Comparison of ENCODE assay signal across 7 mouse cellular contexts in genomic region chr1:178337551-178338317, GRCm38 (mm10). TPM values are rescaled to one million over a fixed set of nuclear protein-coding genes. Genes with fewer than 3 reads are reported as not detected.
DNase-seq lines count a peak whose midpoint lies in the region; ATAC-seq lines count a peak whose summit lies in the region.

TSS of gene Hnrnpu (minus strand) at chr1:178337797.

- under 1% methylated on average over 71 of the region's 73 CpGs for WGBS in intestine, embryonic 15.5 days
- under 1% methylated on average over 72 of the region's 73 CpGs for WGBS in midbrain, embryonic 10.5 days

- H3K4me1 ChIP-seq in intestine, embryonic 15.5 days (replicated peaks) = 0 out of 2 replicates have a peak, but pooled peaks cover 5% of the 10 kb centered on the region
- peaks cover 34% of the 10 kb centered on the region for H3K4me1 ChIP-seq in midbrain, embryonic 10.5 days

- peak; percentile 97 to 99 for DNase-seq in adrenal gland, adult (ENCODE audit: inconsistent age in 2 of 2, low spot score in 1 of 2)
- peak; percentile 97 for DNase-seq in embryo, embryonic 10.5 days (ENCODE audit: low spot score)
- DNase-seq in gastrocnemius, postnatal 25 days = peak; percentile 97
- DNase-seq in left cerebral cortex, postnatal 25 days (ENCODE audit: low spot score in 2 of 2) = peak; percentile 97 to 98
- DNase-seq in midbrain, embryonic 10.5 days (ENCODE audit: low spot score) = peak; percentile 94
- peak; percentile 97 for DNase-seq in right cerebral cortex, postnatal 4 days

- ATAC-seq in intestine, embryonic 15.5 days = peak; percentile 90

- peak within 1 kb of the TSS; percentile 100 for H3K9ac ChIP-seq in intestine, embryonic 15.5 days

- H3K27ac ChIP-seq in intestine, embryonic 15.5 days = peak within 1 kb of the TSS; percentile 100
- H3K27ac ChIP-seq in midbrain, embryonic 10.5 days (replicated peaks) = peak within 1 kb of the TSS; percentile 100

- 0 out of 2 replicates have a peak, but pooled peaks cover 3% of the 10 kb centered on the region for H3K36me3 ChIP-seq in intestine, embryonic 15.5 days
- H3K36me3 ChIP-seq in midbrain, embryonic 10.5 days = peaks cover 33% of the 10 kb centered on the region

- no peaks in the 10 kb centered on the region for H3K9me3 ChIP-seq in intestine, embryonic 15.5 days
- no peaks in the 10 kb centered on the region for H3K9me3 ChIP-seq in midbrain, embryonic 10.5 days (replicated peaks)

- H3K27me3 ChIP-seq in intestine, embryonic 15.5 days (replicated peaks) = no peaks in the 10 kb centered on the region
- no peaks in the 10 kb centered on the region for H3K27me3 ChIP-seq in midbrain, embryonic 10.5 days (ENCODE audit: low read depth, poor library complexity, severe bottlenecking)

- H3K4me2 ChIP-seq in intestine, embryonic 15.5 days (replicated peaks) = peak within 1 kb of the TSS; percentile 61

- intact Hi-C loops in left cerebral cortex, postnatal 25 days (cut with DNase I) = loop anchor here (1.0 to 2.0 kb wide), 4 partner anchors 19 to 111 kb away; partner anchors contain the start of gene Efcab2

- peak within 1 kb of the TSS; percentile 98 for H3K4me3 ChIP-seq in intestine, embryonic 15.5 days (replicated peaks)
- H3K4me3 ChIP-seq in midbrain, embryonic 10.5 days = peak within 1 kb of the TSS; percentile 100

RNA-seq across cellular contexts. Expression of gene Hnrnpu, which starts in this region (rescaled TPM):
- 100 to 1,000 TPM; 105 to 116 TPM for total RNA-seq in gastrocnemius, postnatal 25 days (2021)
- 300 and 379 TPM in 2 replicates for polyA plus RNA-seq in intestine, embryonic 15.5 days (2015; fragmentation: Nextera tagmentation; extraction: Ambion mirVana)
- total RNA-seq in left cerebral cortex, postnatal 25 days (2021) = 100 to 1,000 TPM; 382 to 390 TPM
- polyA plus RNA-seq in midbrain, embryonic 10.5 days (2016; fragmentation: Nextera tagmentation; extraction: Ambion mirVana) = 440 and 471 TPM in 2 replicates

Comparison
In these comparisons a context has a peak if more than half of its experiments do, and no peak if none do; other contexts are left out.
1. Peak in every context shown above with its lines: DNase-seq, ATAC-seq, H3K4me3 ChIP-seq and H3K27ac ChIP-seq.